Mouse (Mus musculus): Measurements from ENCODE around the gene Olfr661. TPM values are rescaled to one million over a fixed set of nuclear protein-coding genes. Genes with fewer than 3 reads are reported as not detected.

Gene Olfr661
- polyA plus RNA-seq (2011; ENCODE audit: insufficient read length, low read depth, missing spikeins) = not detected in 2 replicates

- H3K4me1 ChIP-seq (ENCODE audit: control insufficient read depth, insufficient read depth, low read length) = no peaks in the 10 kb centered on the region
- H3K4me3 ChIP-seq (ENCODE audit: insufficient read depth, low read length) = no peak within 1 kb of the TSS
- H3K27ac ChIP-seq (ENCODE audit: insufficient read depth, low read length) = no peak within 1 kb of the TSS
- TF ChIP-seq CTCF (IDR thresholded peaks at IDR 0.05; ENCODE audit: borderline replicate concordance, insufficient read depth, low read length) (no peak), POLR2A (IDR thresholded peaks at IDR 0.05; ENCODE audit: low read depth, low read length) (no peak)
Measured at GRCm38 (mm10) chr7:104686201-104686600, at the start of gene Olfr661. Gene Olfr661 (plus strand): TSS chr7:104686501.

DNA sequence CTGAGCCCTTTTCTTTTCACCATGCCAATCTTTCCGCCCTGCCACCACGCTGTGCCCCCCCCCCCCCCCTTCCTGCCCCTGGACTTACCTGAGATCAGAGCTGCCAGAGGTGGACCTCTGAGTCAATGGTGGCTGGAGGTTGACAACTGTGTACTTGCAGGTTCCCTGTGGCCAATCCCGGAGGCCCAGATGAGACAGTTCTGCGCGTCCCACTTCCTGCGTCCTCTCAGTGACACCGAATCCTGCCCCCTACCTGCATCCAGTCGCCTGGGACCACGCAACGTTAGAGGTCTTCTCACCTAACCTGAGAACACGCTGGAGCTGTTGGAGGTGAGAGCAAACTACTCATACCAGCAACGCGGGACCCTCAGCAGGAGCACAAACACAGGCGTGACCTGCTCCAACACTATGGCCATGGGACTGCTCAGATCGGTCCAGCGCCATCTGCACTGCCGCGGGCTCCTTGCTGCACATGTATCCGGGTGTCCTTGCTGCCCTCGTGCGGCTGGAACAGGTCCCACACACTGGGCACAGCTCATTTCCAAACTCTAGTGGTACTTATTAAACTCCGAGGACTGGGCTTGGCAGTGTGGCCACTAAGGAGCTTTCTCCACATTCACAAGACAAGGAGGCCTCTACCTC lies 39.3 kb upstream of the Olfr661 start, which contains the start of gene Olfr658:
Gene Olfr658 (minus strand): TSS at position 465 of the 642 bp plus-strand sequence.
- Histone ChIP-seq H3K27ac (ENCODE audit: insufficient read depth, low read length) (no peak within 1 kb of the TSS), H3K4me1 (ENCODE audit: control insufficient read depth, insufficient read depth, low read length) (no peaks in the 10 kb centered on the region), H3K4me3 (ENCODE audit: insufficient read depth, low read length) (no peak within 1 kb of the TSS)
- TF ChIP-seq POLR2A (IDR thresholded peaks at IDR 0.05; ENCODE audit: low read depth, low read length) (no peak), CTCF (IDR thresholded peaks at IDR 0.05; ENCODE audit: borderline replicate concordance, insufficient read depth, low read length) (peak; percentile 57; the same call in 1 of the 2 replicates)

DNA sequence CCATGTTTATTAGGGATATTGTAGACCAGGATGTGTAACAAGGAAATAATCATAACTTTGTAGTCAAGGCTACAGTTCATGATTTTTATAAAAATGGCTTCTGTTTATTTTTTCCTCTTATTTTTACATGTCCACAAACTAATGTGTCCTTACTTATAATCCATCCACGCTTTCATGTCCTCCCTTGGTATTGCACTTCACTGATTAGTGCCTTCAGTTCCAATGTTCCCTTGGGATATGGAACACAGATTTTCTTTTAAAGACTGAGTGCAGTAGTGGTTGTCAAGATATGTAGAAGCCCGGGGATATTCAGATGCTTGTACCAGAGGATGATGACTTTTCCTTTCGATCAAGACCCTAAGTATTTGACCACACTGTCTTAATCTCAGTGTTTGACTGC lies 19.8 kb upstream of the Olfr661 start, which contains the start of gene Olfr659:
Gene Olfr659 (plus strand): TSS at position 301 of the 400 bp plus-strand sequence.
- H3K27ac ChIP-seq (ENCODE audit: insufficient read depth, low read length) = no peak within 1 kb of the TSS
- H3K4me3 ChIP-seq (ENCODE audit: insufficient read depth, low read length) = no peak within 1 kb of the TSS
- no peak for TF ChIP-seq POLR2A (IDR thresholded peaks at IDR 0.05; ENCODE audit: low read depth, low read length)
- TF ChIP-seq CTCF (IDR thresholded peaks at IDR 0.05; ENCODE audit: borderline replicate concordance, insufficient read depth, low read length) = no peak
- no peaks in the 10 kb centered on the region for H3K4me1 ChIP-seq (ENCODE audit: control insufficient read depth, insufficient read depth, low read length)

Other genes with a start within 250 kb of the Olfr661 start
- gene Trim30a, start 221.3 kb upstream of the Olfr661 start, polyA plus RNA-seq (2011; ENCODE audit: insufficient read length, low read depth, missing spikeins) = 7.6 and 10.4 TPM in 2 replicates
- gene Trim30d, start 178.7 kb upstream of the Olfr661 start, polyA plus RNA-seq (2011; ENCODE audit: insufficient read length, low read depth, missing spikeins) = 7.3 and 8.6 TPM in 2 replicates
- gene Olfr651, start 136.4 kb upstream of the Olfr661 start, polyA plus RNA-seq (2011; ENCODE audit: insufficient read length, low read depth, missing spikeins) = not detected in 2 replicates
- gene Olfr652, start 125.6 kb upstream of the Olfr661 start, polyA plus RNA-seq (2011; ENCODE audit: insufficient read length, low read depth, missing spikeins) = not detected in 2 replicates
- not detected in 2 replicates for gene Olfr653, start 109.2 kb upstream of the Olfr661 start, polyA plus RNA-seq (2011; ENCODE audit: insufficient read length, low read depth, missing spikeins)
- not detected in 2 replicates for gene Olfr654, start 99.5 kb upstream of the Olfr661 start, polyA plus RNA-seq (2011; ENCODE audit: insufficient read length, low read depth, missing spikeins)
- gene Olfr655, start 84.7 kb upstream of the Olfr661 start, polyA plus RNA-seq (2011; ENCODE audit: insufficient read length, low read depth, missing spikeins) = not detected in 2 replicates
- gene Olfr656, start 72.5 kb upstream of the Olfr661 start, polyA plus RNA-seq (2011; ENCODE audit: insufficient read length, low read depth, missing spikeins) = not detected in 2 replicates
- gene Olfr657, start 61.7 kb upstream of the Olfr661 start, polyA plus RNA-seq (2011; ENCODE audit: insufficient read length, low read depth, missing spikeins) = not detected in 2 replicates
- not detected in 2 replicates for gene Olfr658, start 39.2 kb upstream of the Olfr661 start, polyA plus RNA-seq (2011; ENCODE audit: insufficient read length, low read depth, missing spikeins)
- not detected in 2 replicates for gene Olfr659, start 19.7 kb upstream of the Olfr661 start, polyA plus RNA-seq (2011; ENCODE audit: insufficient read length, low read depth, missing spikeins)
- not detected in 2 replicates for gene Usp17le, start 91.0 kb downstream of the Olfr661 start, polyA plus RNA-seq (2011; ENCODE audit: insufficient read length, low read depth, missing spikeins)
- gene Usp17lb, start 156.1 kb downstream of the Olfr661 start, polyA plus RNA-seq (2011; ENCODE audit: insufficient read length, low read depth, missing spikeins) = not detected in 2 replicates
- gene Usp17la, start 170.5 kb downstream of the Olfr661 start, polyA plus RNA-seq (2011; ENCODE audit: insufficient read length, low read depth, missing spikeins) = not detected in 2 replicates
- not detected in 2 replicates for gene Olfr665, start 191.5 kb downstream of the Olfr661 start, polyA plus RNA-seq (2011; ENCODE audit: insufficient read length, low read depth, missing spikeins)
- gene Olfr666, start 209.5 kb downstream of the Olfr661 start, polyA plus RNA-seq (2011; ENCODE audit: insufficient read length, low read depth, missing spikeins) = not detected in 2 replicates
- not detected in 2 replicates for gene Olfr667, start 235.0 kb downstream of the Olfr661 start, polyA plus RNA-seq (2011; ENCODE audit: insufficient read length, low read depth, missing spikeins)
- gene Olfr668, start 241.6 kb downstream of the Olfr661 start, polyA plus RNA-seq (2011; ENCODE audit: insufficient read length, low read depth, missing spikeins) = not detected in 2 replicates
- gene Olfr669, start 247.7 kb downstream of the Olfr661 start, polyA plus RNA-seq (2011; ENCODE audit: insufficient read length, low read depth, missing spikeins) = not detected in 2 replicates

Measured in embryonic fibroblast, embryonic 13.5 days (primary cell).